Mouse (Mus musculus) heart, postnatal 10 days (tissue): Measurements from ENCODE around the gene Dok5. TPM values are rescaled to one million over a fixed set of nuclear protein-coding genes. Genes with fewer than 3 reads are reported as not detected.
A peak's percentile ranks its signal among the peaks of the same experiment; 100 is the strongest.

Experiments
- DNase-seq, 2 experiments: peaks; one replicate each; pipeline ENCODE4 v3.0.0; 2021
- intact Hi-C: fragments of 180-260 bp; cut with DNase I; formaldehyde crosslinking; loops from one replicate; pipeline ENCODE4 v1.15.1; 2025
- total RNA-seq, 2 experiments: library from RNA; stranded (reverse); gene quantifications; 2 replicates each; pipeline ENCODE4 v1.2.3; 2021

Gene Dok5
- total RNA-seq, 2 experiments from 2014 or later = 0.34 TPM; not detected in 1

- DNase-seq = no peak
- intact Hi-C loops = no loop called here
Measured at GRCm38 (mm10) chr2:170855210-170855609, 123.6 kb downstream of the Dok5 start.

GRCm38 (mm10) chr2:170856085-170856484 is 124.5 kb downstream of the Dok5 start:
- DNase-seq = peak; percentile 61 to 68
- intact Hi-C loops = no loop called here

GRCm38 (mm10) chr2:170857507-170857906 is 125.9 kb downstream of the Dok5 start:
- DNase-seq = no peak
- intact Hi-C loops = no loop called here

GRCm38 (mm10) chr2:170858640-170859039 is 127.0 kb downstream of the Dok5 start:
- no peak for DNase-seq
- intact Hi-C loops = no loop called here

- intact Hi-C loops = no loop called here
- no peak for DNase-seq
Measured at GRCm38 (mm10) chr2:170860576-170860975, 129.0 kb downstream of the Dok5 start.

GRCm38 (mm10) chr2:170862799-170863198 is 131.2 kb downstream of the Dok5 start:
- intact Hi-C loops = no loop called here

GRCm38 (mm10) chr2:170863201-170863600 is 131.6 kb downstream of the Dok5 start:
- no peak for DNase-seq
- intact Hi-C loops = no loop called here

More at GRCm38 (mm10) chr2:170862799-170863198, 131.2 kb downstream of the Dok5 start:
- no peak for DNase-seq

GRCm38 (mm10) chr2:170864043-170864442 is 132.4 kb downstream of the Dok5 start:
- intact Hi-C loops = no loop called here

GRCm38 (mm10) chr2:170864820-170865219 is 133.2 kb downstream of the Dok5 start:
- intact Hi-C loops = no loop called here
- no peak for DNase-seq

More at GRCm38 (mm10) chr2:170864043-170864442, 132.4 kb downstream of the Dok5 start:
- DNase-seq = no peak

GRCm38 (mm10) chr2:170870566-170870965 is 139.0 kb downstream of the Dok5 start:
- intact Hi-C loops = loop anchor here (10.0 kb wide), 2 partner anchors 186 to 416 kb away; no protein-coding TSS in a partner anchor
- DNase-seq = no peak

- intact Hi-C loops = loop anchor here (10.0 kb wide), 2 partner anchors 187 to 417 kb away; no protein-coding TSS in a partner anchor
- DNase-seq = no peak
Measured at GRCm38 (mm10) chr2:170871469-170871868, 139.9 kb downstream of the Dok5 start.

- DNase-seq = peak; percentile 72 to 88
- intact Hi-C loops = loop anchor here (1.0 to 10.0 kb wide), 5 partner anchors 189 to 419 kb away; no protein-coding TSS in a partner anchor
Measured at GRCm38 (mm10) chr2:170873382-170873781, 141.8 kb downstream of the Dok5 start.

GRCm38 (mm10) chr2:170877515-170877914 is 145.9 kb downstream of the Dok5 start:
- peak; percentile 72 to 87 for DNase-seq
- intact Hi-C loops = loop anchor here (2.0 to 10.0 kb wide), 3 partner anchors 193 to 1339 kb away; no protein-coding TSS in a partner anchor

- no peak for DNase-seq
Measured at GRCm38 (mm10) chr2:170877936-170878335, 146.3 kb downstream of the Dok5 start.

GRCm38 (mm10) chr2:170884209-170884801 is 152.7 kb downstream of the Dok5 start:
- intact Hi-C loops = no loop called here

More at GRCm38 (mm10) chr2:170877936-170878335, 146.3 kb downstream of the Dok5 start:
- intact Hi-C loops = loop anchor here (2.0 to 10.0 kb wide), 3 partner anchors 193 to 1339 kb away; no protein-coding TSS in a partner anchor

GRCm38 (mm10) chr2:170887984-170888383 is 156.4 kb downstream of the Dok5 start:
- intact Hi-C loops = no loop called here
- no peak for DNase-seq

More at GRCm38 (mm10) chr2:170884209-170884801, 152.7 kb downstream of the Dok5 start:
- DNase-seq = no peak

GRCm38 (mm10) chr2:170895096-170895495 is 163.5 kb downstream of the Dok5 start:
- no peak for DNase-seq
- intact Hi-C loops = no loop called here

GRCm38 (mm10) chr2:170902204-170903028 is 170.8 kb downstream of the Dok5 start:
- DNase-seq = no peak
- intact Hi-C loops = no loop called here

- DNase-seq = no peak
- intact Hi-C loops = no loop called here
Measured at GRCm38 (mm10) chr2:170903029-170903306, 171.4 kb downstream of the Dok5 start.

GRCm38 (mm10) chr2:170903367-170903766 is 171.8 kb downstream of the Dok5 start:
- intact Hi-C loops = no loop called here
- no peak for DNase-seq

GRCm38 (mm10) chr2:170912589-170913223 is 181.1 kb downstream of the Dok5 start:
- peak; percentile 10 to 70 for DNase-seq
- intact Hi-C loops = loop anchor here (2.0 kb wide), 2 partner anchors 1294 to 1302 kb away; no protein-coding TSS in a partner anchor
